Mouse (Mus musculus) adrenal gland, postnatal 14 days (tissue): ENCODE results near the gene Ap2a2. TPM values are rescaled to one million over a fixed set of nuclear protein-coding genes. Genes with fewer than 3 reads are reported as not detected.
"Not testable (repeated sequence)": the region's sequence is repeated elsewhere in the genome, so short reads cannot be mapped to it uniquely, and the experiment has no call there.

Experiments used
- DNase-seq: peaks from one replicate; pipeline ENCODE4 v3.0.0; 2021; ENCODE audit warnings: mixed read lengths
- microRNA-seq, 2 experiments: library from miRNA; unstranded; fragments of <30 nt; microRNA quantifications; one replicate each; pipeline ENCODE4 v1.2.0; 2021
- total RNA-seq: library from RNA; stranded (reverse); gene quantifications from 2 replicates; pipeline ENCODE4 v1.2.3, GENCODE M21; 2021

Ap2a2 gene
- total RNA-seq, 1 experiment from 2014 or later: 61.0 TPM

- no peak for DNase-seq
These were observed 100.2 kb downstream of the Ap2a2 start for GRCm38 (mm10) chr7:141662223-141662622.

DNA sequence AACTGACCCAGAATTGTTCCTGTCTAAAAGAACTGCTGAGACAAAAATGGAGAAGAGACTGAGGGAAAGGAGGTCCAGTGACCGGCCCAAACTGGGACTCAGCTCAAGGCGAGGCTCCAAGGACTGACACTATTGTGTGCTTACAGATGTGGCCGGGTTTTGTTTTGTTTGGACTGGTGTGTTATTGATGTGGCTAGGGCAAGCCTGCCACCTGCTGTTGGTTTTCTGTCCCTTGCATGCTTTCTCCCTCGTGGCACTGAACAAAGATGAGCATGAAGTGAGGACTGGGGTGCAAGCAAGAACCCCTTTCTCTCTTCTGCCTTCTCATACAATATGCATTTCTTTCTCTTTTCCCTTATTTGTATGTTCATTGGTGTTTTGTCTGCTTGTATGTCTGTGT lies 104.2 kb downstream of the Ap2a2 start:
- peak; percentile 59 for DNase-seq

DNA sequence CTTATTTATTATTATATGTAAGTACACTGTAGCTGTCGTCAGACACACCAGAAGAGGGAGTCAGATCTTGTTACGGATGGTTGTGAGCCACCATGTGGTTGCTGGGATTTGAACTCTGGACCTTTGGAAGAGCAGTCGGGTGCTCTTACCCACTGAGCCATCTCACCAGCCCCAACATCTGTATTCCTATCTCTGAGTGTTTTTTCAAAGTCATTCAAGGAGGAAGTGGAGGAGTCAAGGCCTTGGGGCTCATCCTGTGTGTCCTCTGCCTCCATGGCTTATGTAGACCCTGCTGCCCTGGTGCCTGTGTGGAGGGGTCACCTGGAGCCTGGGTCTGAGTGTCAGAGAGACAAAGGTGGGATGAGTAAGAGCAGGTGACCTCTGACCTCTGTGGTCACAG lies 107.1 kb downstream of the Ap2a2 start:
- DNase-seq: not testable (repeated sequence)

DNA sequence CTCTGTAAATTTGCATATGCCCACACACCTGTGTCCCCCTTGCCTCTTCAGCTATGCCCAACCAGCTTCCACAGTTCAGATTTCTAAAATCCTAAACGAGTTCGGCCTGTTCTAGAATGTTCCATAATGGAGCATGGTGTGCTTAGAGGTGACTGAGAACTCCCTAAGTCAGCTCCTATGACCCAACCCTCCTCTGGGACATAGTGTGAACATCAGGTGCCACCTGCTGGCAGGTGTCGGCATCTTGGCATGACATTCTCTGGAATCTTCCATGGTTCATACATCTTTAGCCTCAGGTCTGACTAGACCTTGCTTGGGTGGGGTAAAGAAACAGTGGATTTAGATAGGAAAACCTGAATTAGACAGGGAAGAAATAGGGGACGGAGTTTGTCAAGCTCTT lies 109.0 kb downstream of the Ap2a2 start:
- peak; percentile 26 for DNase-seq

DNA sequence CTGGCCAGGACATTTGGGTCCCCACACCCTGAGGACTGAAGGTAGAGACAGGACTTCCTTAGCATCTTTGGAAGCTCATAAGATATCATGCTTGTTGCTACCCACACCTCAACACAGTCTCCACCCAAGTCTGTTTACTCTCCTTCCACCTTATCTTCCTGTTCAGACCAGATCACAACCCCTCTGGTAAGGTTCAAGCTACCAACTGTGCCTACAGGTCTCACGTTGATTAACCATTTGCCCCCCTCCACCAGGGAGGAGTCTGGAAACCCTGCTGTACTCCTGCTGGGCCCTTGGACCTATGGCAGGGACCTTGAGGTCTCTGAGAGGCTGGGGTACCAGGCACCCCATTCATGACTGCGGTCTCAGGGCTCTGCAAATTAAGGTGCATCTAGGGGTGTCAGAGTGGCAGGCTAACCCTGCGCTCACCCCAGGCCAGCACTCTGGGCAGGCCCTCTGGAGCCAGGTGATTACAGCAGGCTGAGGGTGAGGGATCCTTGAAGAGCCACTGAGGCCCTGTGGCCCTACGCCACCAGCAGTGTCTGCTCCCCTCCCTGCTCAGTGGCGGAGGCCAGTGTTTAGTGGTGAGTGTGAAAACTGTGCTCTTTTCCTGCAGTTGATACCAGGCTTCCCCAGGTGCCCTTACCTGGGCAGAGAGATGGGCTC lies 109.8 kb downstream of the Ap2a2 start:
- no peak for DNase-seq

GRCm38 (mm10) chr7:141678922-141679321 lies 116.9 kb downstream of the Ap2a2 start:
- DNase-seq: no peak

Small RNA genes lying within 50 kb of the gene (microRNA-seq; reads per million reads assigned to microRNA genes)
- gene Mir7063: 0.76 to 1.3 reads per million in 2 experiments

Other genes starting within 250 kb of the Ap2a2 start
- gene Deaf1, start 234.5 kb upstream of the Ap2a2 start, total RNA-seq: 32.5 and 41.2 TPM in 2 replicates
- gene Tmem80, start 234.4 kb upstream of the Ap2a2 start, total RNA-seq: 22.9 and 25.6 TPM in 2 replicates
- gene Eps8l2, start 223.3 kb upstream of the Ap2a2 start, total RNA-seq: 5.1 and 5.5 TPM in 2 replicates
- gene Taldo1, start 170.0 kb upstream of the Ap2a2 start, total RNA-seq: 479 and 481 TPM in 2 replicates
- gene Gatd1, start 148.0 kb upstream of the Ap2a2 start, total RNA-seq: 22.5 and 36.2 TPM in 2 replicates
- 1.0 and 3.6 TPM in 2 replicates for gene Cend1, start 132.7 kb upstream of the Ap2a2 start, total RNA-seq
- 87.0 and 91.0 TPM in 2 replicates for gene Slc25a22, start 124.3 kb upstream of the Ap2a2 start, total RNA-seq
- gene Pidd1, start 118.1 kb upstream of the Ap2a2 start, total RNA-seq: 3.5 and 5.9 TPM in 2 replicates
- 908 and 1,128 TPM in 2 replicates for gene Rplp2, start 114.8 kb upstream of the Ap2a2 start, total RNA-seq
- 1,289 and 1,648 TPM in 2 replicates for gene Pnpla2, start 107.0 kb upstream of the Ap2a2 start, total RNA-seq
- gene Cracr2b, start 101.1 kb upstream of the Ap2a2 start, total RNA-seq: 14.2 and 23.2 TPM in 2 replicates
- gene Cd151, start 94.8 kb upstream of the Ap2a2 start, total RNA-seq: 199 and 204 TPM in 2 replicates
- gene Polr2l, start 87.0 kb upstream of the Ap2a2 start, total RNA-seq: 74.5 TPM in 2 replicates
- 49.4 and 58.4 TPM in 2 replicates for gene Tspan4, start 86.9 kb upstream of the Ap2a2 start, total RNA-seq
- gene Chid1, start 22.3 kb upstream of the Ap2a2 start, total RNA-seq: 46.5 and 49.7 TPM in 2 replicates
- gene Muc6, start 93.1 kb downstream of the Ap2a2 start, total RNA-seq: not detected in 2 replicates
- 0.78 and 4.3 TPM in 2 replicates for gene Muc2, start 128.2 kb downstream of the Ap2a2 start, total RNA-seq
- gene Muc5ac, start 226.8 kb downstream of the Ap2a2 start, total RNA-seq: not detected in 2 replicates